Mouse (Mus musculus): Measurements from ENCODE around the gene 1700021F05Rik.
"Not testable (repeated sequence)": the region's sequence is repeated elsewhere in the genome, so short reads cannot be mapped to it uniquely, and the experiment has no call there.

DNA sequence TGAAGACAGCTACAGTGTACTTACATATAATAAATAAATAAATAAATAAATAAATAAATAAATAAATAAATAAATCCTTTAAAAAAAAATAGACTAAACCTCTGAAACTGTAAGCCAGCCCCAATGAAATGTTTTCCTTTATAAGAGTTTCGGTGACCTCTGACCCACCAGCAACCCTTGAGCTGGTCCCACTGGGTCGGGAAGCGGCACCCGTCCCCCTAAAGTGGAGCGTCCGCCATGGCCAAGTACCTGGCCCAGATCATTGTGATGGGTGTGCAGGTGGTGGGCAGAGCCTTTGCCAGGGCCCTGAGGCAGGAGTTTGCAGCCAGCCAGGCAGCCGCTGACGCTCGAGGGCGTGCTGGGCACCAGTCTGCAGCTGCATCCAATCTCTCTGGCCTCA, 16.9 kb downstream of the 1700021F05Rik start, which contains the start of gene Gm9803:
- not testable (repeated sequence) for TF ChIP-seq POLR2A (IDR thresholded peaks at IDR 0.05; ENCODE audit: control insufficient read depth, low read depth, low read length); CTCF (IDR thresholded peaks at IDR 0.05; ENCODE audit: control insufficient read depth, insufficient read depth, insufficient replicate concordance, low read depth, low read length)
